Mouse (Mus musculus) gastrocnemius, postnatal 14 days (tissue): ENCODE measurements around the gene Camk1d. TPM values are rescaled to one million over a fixed set of nuclear protein-coding genes. Genes with fewer than 3 reads are reported as not detected.

ENCODE experiments used
- DNase-seq: peaks from one replicate; pipeline ENCODE4 v3.0.0; 2021; ENCODE audit warnings: mixed read lengths
- intact Hi-C: fragments of 180-260 bp; cut with DNase I; formaldehyde crosslinking; loops from one replicate; pipeline ENCODE4 v1.15.1; 2025; ENCODE audit warnings: low total_unique reads
- total RNA-seq, 2 experiments: library from RNA; stranded (reverse); gene quantifications; 2 replicates each; pipeline ENCODE4 v1.2.3; 2021

Gene Camk1d
- total RNA-seq, 2 experiments from 2014 or later = 1.7 to 2.3 TPM

DNA sequence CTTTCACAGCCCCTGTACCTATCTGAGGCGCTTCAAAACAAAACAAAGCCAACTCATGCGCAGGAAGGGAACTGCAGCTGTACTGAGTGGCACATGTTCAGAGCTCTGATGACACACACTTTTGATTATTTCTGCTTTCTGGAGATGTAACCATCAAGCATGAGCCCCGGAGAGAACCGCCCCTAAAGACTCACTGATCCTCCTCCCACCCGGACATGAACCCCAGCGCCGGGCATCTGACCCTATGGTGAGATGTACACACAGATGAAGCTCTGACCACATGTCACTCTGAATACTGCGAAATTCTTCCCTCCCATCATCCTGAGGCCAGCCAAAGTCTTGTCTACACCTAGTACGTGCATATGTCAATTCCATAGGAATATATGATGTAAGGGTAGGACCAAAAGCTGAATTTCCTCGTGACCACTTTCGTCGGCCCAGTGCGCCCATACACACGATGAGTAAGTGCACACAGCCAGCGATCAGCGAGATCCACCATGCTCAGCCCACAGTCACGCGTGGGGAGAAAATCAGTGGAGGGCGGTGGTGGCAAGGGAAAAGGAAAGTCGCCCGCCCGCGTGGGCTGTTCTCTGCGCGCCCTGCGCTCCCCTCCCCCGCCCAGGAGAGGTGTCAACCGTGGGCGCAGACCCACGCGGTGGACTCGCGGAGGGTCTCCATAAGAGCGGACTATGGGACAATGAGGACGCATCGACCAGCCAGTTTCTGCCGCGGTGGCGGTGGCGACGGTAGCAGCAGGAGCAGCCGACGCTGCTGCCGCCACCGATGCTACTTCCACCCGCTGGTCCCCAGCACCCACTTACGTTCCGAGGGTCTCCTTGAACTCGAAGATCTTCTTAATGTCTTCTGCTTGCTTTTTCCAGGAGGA lies 747 bp downstream of the Camk1d start:
- DNase-seq = peak; percentile 9

DNA sequence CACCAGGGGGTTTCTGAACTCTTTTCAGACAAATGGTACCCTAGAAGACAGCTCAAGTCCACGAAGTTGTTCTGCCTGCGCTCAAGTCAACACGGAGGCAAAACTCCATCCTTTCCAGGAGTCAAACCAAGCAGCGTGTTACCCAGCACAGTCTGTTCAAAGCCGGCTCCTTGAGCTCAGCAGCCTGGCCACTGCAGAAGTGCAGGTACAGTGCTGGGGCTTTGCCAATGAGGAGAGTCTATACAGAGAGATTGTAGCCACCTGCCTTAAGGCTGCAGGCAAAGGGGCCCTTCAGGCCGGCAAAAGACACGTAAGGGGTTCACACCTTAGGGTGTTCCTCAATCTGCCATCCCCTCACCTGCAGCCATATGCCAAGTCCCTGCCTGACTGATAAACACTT lies 2.1 kb downstream of the Camk1d start:
- DNase-seq = no peak
- intact Hi-C loops = no loop called here

More for the DNA sequence above, 747 bp downstream of the Camk1d start:
- intact Hi-C loops = no loop called here

DNA sequence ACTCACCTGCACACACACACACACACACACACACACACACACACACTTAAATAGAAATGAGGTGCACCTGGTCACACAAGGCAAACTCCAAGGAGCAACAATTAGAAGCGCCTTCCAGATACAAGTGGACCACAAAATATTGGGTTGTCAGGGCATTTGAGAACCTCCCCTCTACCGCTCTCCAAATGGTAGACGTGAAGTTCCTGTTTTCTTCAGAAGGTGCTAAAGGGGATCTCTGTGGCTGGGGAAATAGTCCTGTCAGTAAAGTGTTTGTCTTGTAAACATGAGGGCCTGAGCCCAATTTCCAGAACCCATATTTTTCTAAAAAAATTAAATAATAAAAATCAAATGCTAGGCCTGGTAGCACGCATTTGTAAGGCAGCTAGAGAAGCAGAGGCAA lies 4.4 kb downstream of the Camk1d start:
- intact Hi-C loops = no loop called here
- DNase-seq = no peak

GRCm38 (mm10) chr2:5707871-5708733 lies 6.2 kb downstream of the Camk1d start:
- intact Hi-C loops = no loop called here
- no peak for DNase-seq

DNA sequence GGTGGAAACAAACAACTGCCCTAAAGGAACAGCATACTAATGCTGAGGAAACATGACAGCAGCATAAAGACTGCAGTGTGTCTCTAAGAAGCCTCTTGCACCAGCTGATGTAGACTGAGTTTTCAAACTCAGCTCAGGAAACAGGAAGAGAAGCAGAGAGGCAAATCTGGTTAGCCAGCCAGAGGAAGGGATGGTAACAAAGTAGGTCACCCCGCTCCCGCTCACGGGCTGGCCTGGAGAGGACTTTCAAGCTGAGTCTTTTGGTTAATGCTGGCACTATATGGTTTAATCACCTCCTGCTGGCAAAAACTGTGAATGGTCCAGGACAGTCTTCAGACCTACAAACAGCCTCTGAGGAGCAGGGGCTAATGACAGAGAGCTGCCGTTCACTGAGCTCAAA lies 7.7 kb downstream of the Camk1d start:
- intact Hi-C loops = no loop called here
- no peak for DNase-seq

DNA sequence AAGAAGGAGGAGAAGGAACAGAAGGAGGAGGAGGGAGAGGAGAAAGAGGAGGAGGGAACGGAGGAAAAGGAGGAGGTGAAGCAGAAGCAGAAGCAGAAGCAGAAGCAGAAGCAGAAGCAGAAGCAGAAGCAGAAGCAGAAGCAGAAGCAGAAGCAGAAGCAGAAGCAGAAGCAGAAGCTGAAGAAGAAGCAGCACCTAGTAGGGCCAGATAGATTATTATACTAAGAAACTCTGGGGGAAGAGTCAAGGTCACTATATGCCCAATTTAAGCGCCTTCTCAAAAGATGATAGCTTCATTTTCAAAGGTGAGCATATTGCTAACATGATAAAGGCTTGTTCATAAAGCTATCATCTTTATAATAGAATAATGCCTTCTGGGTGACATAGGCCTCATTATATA lies 11.9 kb downstream of the Camk1d start:
- intact Hi-C loops = no loop called here
- no peak for DNase-seq

DNA sequence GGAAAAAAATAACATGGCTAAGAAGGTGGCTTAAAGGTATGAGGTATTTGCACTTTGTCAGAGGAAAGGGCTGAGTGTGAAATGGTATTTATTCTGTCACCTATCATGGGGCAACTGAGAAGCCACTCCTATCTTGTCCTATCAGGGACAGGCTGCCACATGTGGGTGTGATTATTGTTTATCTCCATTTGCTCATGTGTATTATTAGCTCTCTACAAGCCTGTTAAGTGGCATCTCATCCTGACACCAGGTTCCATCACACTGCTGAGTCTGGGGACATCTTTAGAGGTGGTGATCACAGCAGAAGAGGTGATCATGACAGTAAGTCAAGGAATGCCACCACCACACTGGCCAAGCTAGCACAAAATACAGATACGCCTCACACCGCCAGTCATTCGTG lies 13.4 kb downstream of the Camk1d start:
- intact Hi-C loops = no loop called here
- DNase-seq = no peak

GRCm38 (mm10) chr2:5698451-5698850 lies 15.9 kb downstream of the Camk1d start:
- DNase-seq = no peak
- intact Hi-C loops = no loop called here

- DNase-seq = no peak
- intact Hi-C loops = no loop called here
Measured at GRCm38 (mm10) chr2:5694094-5694493, 20.2 kb downstream of the Camk1d start.

- no peak for DNase-seq
- intact Hi-C loops = no loop called here
Measured at GRCm38 (mm10) chr2:5691729-5692128, 22.6 kb downstream of the Camk1d start.

DNA sequence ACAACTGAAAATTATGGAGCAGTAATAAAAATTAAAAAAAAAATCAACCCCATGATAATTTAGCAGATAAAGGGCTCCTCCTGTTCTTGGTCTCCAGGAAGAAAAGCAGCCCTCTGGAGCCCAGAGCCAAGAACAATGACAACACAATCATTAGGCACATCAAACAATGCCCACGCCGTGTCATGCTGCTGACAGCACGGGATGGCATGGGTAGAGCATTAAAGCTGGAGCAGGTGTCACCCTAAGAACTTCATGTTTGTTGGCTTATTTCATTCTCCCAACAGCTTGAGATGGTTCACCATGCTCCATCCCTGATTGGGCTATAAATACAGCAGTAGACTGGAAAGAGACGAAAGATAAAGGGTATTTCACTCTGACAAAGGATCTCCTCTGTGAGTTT lies 30.9 kb downstream of the Camk1d start:
- intact Hi-C loops = no loop called here
- DNase-seq = no peak

- intact Hi-C loops = no loop called here
- DNase-seq = no peak
Measured at GRCm38 (mm10) chr2:5681909-5682308, 32.4 kb downstream of the Camk1d start.

GRCm38 (mm10) chr2:5681302-5681701 lies 33.0 kb downstream of the Camk1d start:
- DNase-seq = no peak
- intact Hi-C loops = no loop called here

- no peak for DNase-seq
- intact Hi-C loops = no loop called here
Measured at GRCm38 (mm10) chr2:5679055-5679454, 35.3 kb downstream of the Camk1d start.

GRCm38 (mm10) chr2:5677472-5677871 lies 36.8 kb downstream of the Camk1d start:
- DNase-seq = no peak
- intact Hi-C loops = no loop called here

GRCm38 (mm10) chr2:5676786-5677185 lies 37.5 kb downstream of the Camk1d start:
- intact Hi-C loops = no loop called here
- no peak for DNase-seq

DNA sequence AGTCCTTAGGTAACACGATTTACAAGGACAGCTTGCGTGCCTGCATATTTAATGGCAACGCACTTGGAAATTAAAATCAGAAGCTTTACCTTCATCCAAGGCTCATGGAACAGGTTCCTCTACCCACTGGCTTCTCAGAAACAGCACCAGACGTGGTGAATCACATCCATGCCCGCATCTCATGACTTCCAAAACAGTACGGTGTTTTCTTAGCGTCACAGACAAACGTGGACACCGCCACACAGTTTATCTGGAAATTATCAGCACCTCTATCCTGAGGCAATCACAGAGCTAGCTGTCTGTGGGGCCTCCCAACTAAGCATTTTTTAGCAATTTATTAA lies 38.2 kb downstream of the Camk1d start:
- DNase-seq = no peak
- intact Hi-C loops = no loop called here

DNA sequence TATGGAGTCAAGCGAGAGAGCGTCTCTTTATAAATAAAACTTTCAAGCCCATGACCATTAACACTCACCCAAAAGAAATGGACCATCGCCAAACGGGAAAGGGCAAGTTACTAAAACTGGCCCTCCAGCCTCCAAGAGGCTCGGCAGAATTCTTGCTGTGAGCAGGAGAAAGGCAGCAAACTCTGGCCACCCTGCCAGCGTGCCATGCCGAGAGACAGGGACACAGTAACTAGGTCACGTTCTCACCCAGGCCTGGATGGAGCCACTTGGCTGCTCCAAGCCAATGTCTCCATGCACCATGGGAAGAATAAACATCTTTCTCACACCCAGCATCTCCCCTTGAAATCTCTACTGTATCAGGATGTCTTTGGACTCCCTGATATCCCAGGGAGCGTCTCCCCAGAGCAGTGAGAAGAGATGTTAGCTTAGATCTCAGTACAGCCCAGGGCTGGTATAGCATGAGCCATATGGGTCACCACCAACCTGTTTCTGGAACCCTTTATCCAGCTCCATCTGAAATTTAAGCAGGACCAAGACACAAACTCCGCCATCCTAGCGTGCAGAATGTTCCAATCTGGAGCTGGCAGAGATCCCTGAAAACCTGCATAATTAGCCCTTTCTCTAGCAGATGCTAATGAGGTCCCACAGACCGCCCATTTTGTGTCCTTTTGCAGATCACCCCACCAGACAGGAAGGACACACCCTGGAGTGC lies 38.7 kb downstream of the Camk1d start:
- DNase-seq = peak; percentile 43
- intact Hi-C loops = no loop called here

DNA sequence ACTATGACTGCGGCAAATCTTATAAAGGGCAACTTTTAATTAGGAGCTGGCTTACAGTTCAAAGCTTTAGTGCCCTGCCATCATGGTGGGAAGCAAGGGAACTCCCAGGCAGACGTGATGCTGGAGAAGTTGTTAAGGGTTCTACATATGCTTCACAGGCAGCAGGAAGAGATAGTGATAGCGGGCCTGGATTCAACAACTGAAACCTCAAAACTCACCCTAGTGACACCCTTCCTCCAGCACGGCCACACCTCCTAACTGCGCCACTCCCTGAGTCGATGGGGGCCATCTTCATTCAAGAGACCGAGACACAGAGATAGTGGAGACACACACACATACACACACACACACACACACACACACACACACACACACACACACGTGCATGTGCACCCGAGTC lies 39.8 kb downstream of the Camk1d start:
- no peak for DNase-seq
- intact Hi-C loops = no loop called here

DNA sequence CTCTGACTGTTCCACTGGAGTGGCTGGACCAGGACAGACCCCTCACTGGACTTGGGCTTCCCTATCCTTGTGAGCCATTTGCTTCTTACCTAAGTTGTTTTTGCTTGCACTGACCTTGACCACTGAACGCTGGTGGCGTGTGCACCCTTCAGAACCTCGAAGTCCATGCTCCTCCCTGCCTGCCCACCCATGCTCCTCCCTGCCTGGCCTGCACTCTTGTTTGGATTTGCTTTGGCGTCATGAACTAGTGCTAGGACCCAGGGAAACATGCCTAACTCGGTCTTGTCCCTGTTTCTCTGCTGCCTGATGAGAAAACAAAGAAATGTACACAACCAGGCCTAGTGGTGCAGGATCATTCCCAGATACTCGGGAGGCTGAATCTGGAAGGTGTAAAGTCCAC lies 40.5 kb downstream of the Camk1d start:
- DNase-seq = no peak
- intact Hi-C loops = no loop called here
